Mouse (Mus musculus): ENCODE data around the gene Ccdc91.
A peak's percentile ranks its signal among the peaks of the same experiment; 100 is the strongest.

Ccdc91 gene

DNA sequence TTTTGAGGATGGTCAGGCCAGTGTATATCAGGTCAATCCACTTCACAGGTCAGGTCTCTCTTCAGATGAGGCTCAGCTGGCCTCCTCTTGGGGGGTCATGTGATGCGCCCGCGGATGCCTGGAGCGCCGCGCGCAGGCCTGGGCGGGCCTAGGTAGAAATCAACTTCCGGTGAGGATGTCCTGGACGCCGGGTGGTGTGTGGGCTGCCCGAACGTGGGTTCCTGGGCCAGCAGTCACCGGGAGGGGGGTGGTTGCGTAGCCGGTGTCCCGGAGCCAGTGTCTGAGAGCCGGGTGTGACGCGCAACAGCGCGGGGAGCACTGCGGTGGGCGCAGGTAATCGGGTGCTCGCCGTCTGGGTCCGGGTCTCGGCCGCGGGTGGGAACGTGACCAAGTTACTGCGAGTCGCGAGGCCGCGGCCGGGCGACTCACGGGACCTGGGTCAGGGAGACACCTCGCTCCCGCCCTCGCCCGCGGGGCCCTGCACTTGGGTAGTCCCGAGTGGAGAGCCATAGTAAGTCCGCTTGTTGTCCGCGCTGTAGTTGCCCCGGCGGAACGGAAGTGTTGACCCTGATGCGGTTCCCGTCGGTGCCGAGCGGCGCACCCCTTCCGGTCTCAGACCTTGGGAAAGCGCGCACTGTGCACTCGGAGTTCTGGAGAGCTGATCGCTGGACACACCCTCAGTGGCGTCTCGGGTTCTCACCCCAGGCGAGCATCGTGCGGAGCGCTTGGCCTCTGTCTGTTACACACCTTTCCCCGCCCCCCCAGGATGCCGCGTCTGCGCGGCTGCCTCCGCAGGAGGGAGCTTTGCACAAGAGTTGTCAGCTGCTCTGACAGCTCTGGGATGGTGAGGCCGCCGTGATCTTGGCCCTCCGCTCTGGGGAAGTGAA is at the start of gene Ccdc91:
Ccdc91 (plus strand) TSS at position 102 of the 887 bp plus-strand sequence.
- DNase-seq (ENCODE audit: low read depth, low spot score), result peak; percentile 89

DNA sequence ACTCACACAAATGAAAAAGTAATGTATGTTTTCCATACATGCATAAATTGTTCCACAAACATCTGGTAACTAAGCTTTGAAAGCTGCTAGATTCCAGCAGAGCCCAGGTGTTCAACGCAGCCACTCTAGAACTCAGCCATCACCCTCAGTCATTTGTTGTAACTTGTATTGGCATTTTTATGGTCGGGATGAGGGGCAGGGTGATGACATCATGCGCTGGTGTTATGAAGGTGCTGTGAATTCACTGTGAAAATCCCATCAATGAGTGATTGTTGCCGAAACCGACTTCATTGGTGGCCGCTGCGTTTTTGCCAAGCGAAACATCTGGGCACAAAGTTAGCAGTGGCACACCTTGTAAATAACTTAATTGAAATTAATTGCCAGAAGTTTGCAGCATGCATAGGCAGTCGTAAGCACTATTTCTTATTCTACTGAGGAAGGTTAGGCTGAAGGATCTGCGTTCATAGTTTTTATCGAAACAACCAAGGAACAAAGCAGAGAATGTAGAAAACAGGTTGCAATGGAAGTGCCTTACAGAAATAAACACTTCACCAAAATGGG is 48.6 kb upstream of the Ccdc91 start:
- no peak for DNase-seq (ENCODE audit: low read depth, low spot score)

DNA sequence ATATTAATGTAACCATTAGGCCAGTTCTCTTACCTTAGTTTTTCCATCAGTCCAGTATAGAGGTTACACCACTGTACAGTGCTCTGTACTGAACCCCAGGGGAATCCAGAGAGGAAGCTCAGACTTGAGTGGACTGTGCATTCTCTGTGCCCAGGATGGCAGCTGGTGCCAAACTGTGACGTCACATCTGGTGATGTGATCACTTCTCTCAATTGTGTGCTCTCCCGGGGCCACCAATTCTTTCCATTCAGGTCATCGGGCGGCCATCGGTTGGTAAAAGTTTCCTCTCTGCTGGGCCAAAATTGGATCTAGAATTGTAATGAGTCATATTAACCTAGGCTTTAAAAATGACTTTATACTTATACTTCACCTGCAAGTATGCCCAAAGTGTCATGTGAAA is 19.9 kb upstream of the Ccdc91 start:
- DNase-seq (ENCODE audit: low read depth, low spot score), result no peak

DNA sequence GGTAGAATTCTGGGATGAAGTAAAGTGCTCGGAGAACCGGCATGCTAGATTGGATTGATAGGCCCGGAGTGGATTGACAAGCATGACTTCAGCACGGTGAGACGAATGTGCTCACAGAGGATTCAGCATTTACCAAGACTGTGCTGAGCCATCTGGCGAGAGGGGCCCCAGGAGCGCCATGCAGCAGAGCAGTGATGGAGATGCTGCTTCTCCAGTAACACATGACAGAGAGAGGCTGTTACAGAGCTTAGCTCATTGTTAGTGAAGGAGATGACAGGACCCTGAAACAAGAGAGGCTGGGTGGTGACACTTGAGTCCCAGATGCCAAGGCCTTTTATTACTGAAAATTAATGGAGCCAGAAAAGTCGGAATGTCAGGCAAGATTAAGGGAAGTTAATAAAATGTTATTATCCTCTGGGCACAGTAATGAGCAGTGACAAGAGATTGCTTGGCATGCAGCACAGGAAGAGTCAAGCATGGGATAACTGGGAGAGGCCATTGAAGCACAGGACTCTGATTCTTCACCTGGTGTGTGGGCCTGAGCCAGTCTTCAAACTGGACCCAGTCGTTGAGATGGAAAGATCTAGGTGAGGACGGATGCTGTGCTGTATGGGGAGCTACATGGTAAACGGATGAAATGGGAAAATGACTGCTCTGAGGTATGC is 16.9 kb upstream of the Ccdc91 start:
- DNase-seq (ENCODE audit: low read depth, low spot score), result no peak

DNA sequence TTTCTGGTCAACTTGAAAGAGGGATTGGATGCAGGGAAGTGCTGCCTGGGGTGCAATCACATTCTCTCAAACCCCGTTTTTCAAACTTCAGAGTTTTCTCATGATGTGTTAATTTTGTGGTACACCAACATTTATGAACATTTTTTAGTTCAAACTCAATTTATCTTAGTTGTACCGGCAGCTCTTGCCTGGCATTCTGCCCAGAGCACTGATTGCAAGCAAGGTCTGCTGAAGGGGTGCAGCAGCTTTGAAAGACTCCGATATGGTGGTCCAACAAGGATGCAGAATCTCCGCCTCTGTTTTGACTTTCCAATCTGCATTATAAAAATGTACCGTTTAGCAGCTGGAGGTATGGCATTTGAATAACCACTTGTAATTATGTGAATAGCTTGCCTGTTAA is 5.6 kb upstream of the Ccdc91 start:
- no peak for DNase-seq (ENCODE audit: low read depth, low spot score)

- DNase-seq (ENCODE audit: low read depth, low spot score), result no peak
Measured at GRCm38 (mm10) chr6:147481141-147481540, 5.5 kb downstream of the Ccdc91 start.

DNA sequence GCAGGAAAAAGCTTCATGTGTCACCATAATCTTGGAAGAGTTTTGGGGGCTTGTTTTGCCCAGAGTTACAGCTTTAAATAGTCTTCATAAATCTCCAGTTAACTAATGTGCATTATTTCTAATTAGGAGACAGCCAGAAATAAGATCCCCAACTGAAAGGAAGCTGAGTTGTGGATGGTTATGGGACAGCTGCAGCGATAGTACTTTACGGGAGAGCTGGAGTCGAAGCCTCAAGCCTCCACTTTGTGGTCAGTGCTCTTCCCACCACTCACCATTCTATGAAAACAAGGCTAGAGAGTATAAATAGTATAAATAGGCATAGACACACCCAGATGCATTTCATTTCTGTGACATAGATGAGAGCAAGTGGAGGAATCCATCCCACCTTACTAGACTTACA is 14.5 kb downstream of the Ccdc91 start:
- no peak for DNase-seq (ENCODE audit: low read depth, low spot score)

DNA sequence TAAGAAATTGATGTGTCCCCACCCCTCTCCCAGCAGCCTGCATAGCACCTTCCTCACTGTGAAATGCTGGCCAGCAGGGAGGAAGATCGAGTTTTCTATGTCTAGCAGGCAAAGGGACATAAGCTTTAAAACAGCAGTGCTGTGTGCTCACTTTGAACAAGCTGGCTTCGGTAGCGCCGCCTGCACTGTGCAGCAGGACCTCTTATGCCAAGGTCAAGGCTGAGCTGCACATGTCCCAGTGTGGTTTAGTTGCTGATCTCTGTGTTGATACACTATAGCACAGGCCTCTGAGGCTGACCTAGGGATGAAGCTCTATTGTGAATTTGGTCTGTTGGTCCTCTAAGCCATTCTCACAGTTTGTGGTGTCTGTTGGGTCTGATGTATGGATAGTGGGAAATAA is 16.9 kb downstream of the Ccdc91 start:
- no peak for DNase-seq (ENCODE audit: low read depth, low spot score)

GRCm38 (mm10) chr6:147501439-147501838 is 25.8 kb downstream of the Ccdc91 start:
- no peak for DNase-seq (ENCODE audit: low read depth, low spot score)

- DNase-seq (ENCODE audit: low read depth, low spot score), result no peak
Measured at GRCm38 (mm10) chr6:147506074-147506473, 30.4 kb downstream of the Ccdc91 start.

DNA sequence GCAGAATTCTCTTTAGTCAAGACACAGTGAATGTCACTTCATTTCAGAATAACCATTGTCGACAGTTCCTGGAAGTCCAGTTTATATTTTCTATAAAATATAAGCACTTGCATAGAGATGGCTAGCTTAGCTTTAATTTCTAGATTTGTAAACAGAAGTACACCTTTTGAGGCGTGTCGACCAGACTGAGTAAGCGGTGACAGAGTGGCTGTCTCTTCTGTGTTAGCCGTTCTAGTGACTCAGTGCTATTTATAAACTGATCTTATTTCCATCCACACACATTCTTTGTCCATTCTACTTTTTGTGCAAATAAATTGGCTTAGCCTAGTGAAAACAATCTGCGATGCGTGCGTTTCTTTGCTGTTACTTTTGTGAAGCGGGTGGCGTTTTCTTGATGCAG is 30.9 kb downstream of the Ccdc91 start:
- DNase-seq (ENCODE audit: low read depth, low spot score), result no peak

DNA sequence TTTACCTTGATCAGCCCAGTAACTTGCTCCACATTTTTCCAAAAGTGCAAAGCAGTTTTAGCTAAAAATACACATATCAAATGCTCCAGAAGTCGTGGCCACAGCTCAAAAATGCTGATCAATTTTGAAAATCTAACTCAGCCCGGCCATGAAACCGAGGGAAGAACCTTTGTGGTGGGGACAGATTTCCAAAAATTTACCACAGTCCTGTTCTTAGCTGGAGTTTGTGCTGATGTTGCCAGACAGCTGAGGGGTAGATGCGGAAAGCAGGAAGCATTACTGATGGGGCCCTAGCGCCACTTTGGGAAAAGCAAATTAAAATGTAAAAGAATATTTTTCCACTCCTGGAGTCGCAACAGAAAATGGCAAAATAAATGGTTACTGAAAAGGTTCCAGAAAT is 31.6 kb downstream of the Ccdc91 start:
- no peak for DNase-seq (ENCODE audit: low read depth, low spot score)

DNA sequence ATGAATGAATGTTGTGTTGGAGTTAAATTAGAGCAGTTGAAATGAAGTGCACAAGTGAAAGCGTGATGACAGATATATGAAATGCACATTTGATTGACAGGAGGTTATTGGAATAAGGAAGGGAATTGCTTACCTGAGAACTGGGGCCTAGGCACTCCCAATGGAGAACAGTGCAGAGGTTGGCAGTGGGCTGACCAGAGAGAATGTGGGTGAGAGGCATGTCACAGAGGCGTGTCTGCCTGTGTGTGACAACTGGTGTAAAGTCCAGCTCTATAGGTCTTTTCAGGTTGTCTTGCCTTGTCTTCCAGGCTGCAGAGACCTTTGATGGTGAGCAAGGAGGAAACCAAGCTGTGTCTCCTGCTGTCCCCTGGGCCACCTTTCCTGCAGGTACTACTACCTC is 34.9 kb downstream of the Ccdc91 start:
- DNase-seq (ENCODE audit: low read depth, low spot score), result no peak

- DNase-seq (ENCODE audit: low read depth, low spot score), result no peak
Measured at GRCm38 (mm10) chr6:147517909-147518308, 42.3 kb downstream of the Ccdc91 start.

DNA sequence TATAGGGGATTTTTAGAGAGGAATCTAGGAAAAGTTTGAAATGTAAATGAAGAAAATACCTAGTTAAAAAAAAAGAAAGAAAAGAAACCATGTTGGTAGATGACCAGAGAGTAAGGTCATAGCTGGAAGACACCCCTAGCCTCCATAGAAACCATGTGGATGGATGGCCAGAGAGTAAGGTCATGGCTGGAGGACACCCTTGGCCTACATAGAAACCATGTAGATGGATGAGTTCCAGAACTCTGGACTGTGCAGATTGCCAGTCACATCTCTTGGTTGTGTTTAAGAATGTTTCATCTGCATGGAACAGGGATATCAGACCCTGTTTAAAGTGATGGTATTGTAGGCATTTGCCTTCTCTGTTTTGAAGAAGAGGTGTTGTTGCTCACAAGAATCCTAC is 49.6 kb downstream of the Ccdc91 start:
- DNase-seq (ENCODE audit: low read depth, low spot score), result no peak

DNA sequence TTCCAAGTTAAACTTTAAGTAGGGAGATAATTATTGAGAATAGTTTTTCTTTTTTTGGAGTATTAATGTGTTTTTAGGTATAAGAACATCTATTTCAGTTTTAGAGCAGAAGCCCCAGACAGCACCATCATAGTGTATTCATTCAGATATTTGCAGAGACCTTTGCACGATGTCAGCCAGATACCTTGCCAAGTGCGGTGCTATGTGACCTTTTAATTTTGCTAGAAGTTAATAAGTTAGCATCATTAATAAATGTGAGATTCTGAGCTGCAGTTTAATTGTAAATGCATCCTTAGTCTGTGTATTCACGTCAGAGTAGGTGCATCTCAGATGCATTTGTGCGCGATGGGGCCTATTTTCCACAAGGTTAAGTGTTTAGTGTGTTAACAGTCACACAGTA is 59.3 kb downstream of the Ccdc91 start:
- DNase-seq (ENCODE audit: low read depth, low spot score), result no peak

- DNase-seq (ENCODE audit: low read depth, low spot score), result no peak
Measured at GRCm38 (mm10) chr6:147538236-147538635, 62.6 kb downstream of the Ccdc91 start.

DNA sequence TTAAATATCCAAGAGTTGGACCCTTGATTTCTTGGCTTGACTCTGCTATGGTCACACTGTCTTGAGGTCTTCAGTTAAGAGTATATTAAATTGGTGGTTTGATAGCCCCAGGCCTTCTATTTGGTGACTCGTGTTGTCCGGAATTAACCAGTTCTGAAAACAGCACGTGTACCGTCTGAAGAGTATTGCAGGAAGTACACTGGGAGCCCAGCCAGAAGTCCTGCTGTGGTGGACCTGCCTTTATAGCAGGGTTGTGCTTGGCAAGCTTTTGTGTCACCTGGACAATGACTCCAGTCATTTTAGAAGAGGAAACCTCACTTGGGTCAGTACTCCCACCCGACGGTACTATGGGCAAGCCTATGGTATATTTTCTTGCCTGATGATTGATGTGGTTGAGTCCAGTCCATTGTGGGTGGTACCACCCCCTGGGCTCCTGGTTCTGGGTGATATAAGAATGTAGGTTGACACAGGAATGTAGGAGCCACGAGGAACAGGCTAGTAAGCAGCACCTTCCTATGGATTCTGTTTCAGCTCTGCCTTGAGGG is 63.5 kb downstream of the Ccdc91 start:
- no peak for DNase-seq (ENCODE audit: low read depth, low spot score)

- no peak for DNase-seq (ENCODE audit: low read depth, low spot score)
Measured at GRCm38 (mm10) chr6:147540942-147541341, 65.3 kb downstream of the Ccdc91 start.

DNA sequence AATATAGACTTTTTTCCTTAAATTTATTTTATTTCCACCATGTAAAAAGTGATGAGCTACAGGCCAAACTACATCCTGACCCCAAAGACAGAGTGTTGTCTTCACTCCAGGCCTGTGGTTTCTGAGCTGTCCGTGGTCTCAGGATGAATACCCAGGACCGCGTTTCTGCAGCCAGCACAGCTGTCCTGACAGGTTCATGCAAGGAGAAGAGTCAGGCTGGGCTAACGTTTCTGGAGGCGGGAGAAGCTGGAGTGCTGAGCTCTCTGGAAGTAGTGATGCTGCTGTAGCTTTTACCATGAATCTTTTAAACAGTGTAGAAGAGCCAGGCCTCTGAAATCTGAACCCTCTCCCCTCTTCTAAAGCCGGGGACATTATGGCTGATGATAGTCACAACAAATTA is 80.0 kb downstream of the Ccdc91 start:
- DNase-seq (ENCODE audit: low read depth, low spot score), result no peak

DNA sequence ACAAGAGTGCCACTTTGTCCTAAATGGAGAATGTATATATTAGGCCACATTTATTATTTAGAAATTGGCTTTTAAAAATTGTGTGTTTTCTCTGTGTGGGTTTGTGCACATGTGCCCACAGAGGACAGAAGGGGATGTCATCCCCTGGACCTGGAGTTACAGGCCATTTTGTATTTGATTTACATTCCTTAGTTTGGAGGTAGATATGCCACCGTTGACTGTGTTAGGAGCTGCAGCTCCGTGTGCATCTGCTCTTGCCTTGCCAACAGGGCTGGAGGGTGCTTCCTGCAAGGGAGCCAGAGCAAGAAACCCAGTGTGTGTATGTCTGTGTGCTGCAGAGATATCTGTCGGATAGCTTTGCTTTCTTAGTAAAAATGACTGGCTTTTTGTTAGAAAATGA is 83.7 kb downstream of the Ccdc91 start:
- no peak for DNase-seq (ENCODE audit: low read depth, low spot score)

DNA sequence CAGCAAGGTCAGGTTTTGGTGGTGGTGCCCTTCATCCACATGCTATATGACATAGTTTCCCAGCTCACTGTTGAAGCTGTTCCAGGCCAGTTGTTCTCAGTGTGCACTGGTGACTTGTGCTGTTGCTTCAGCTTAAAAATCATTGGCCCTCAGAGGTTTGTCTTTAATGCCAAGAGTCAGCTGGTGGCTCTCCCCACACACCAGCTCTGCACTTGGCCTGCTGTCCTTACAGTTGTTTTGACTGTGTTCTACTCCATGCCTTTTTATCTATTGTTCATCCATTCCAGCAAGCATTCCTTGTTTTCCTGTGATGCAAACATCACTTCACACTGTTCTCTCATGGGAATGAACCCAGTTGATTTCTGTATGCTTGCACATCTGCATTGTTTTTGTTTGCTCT is 84.8 kb downstream of the Ccdc91 start:
- DNase-seq (ENCODE audit: low read depth, low spot score), result no peak

DNA sequence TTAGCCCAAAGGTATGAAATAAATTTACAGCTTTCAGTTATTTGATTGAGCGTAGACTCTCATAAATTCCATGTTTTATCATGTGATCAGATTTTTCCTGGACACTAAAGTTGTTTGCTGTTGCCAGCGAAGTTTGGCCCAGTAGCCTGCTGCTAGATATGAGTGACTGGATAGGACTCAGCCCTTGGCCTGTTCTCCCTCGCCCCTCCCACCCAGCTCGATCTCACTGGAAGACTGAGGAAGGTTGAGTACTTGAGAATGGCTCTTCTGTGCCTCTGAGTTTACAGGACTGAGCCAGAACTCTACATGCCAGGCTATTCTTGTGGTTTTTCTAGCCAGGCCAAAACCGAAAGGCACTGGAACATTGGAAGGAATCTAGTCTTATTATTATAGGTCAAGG is 93.6 kb downstream of the Ccdc91 start:
- no peak for DNase-seq (ENCODE audit: low read depth, low spot score)

All from CD4-positive helper T cell, adult 2 months (primary cell).